ENCODE assay signal across 14 mouse cellular contexts in the genomic region with DNA sequence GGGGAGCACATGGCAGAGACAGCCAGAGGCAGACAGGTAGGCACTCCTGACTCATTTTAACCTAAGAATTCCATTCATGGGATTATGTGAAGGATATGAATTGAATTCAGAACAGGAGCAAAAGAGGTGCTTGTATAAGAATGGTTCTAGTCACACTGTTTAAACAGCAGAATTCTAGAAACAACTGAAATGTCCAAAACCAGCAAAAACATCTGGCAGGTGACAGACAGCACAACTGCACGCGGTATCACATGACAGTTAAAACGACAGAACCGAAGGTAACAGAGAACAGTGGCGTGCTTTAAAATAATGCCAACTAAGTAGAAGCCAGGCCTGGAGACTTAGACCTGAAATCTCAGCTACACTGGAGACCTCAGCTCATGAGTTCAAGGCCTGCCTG.
"Had no signal": no experiment of that assay in that cellular context is flagged by ENCODE, and none has a peak within 500 bp of the region (broad histone marks: within the 10 kb centered on the region; RNA-seq: fewer than 3 reads in every experiment).

No protein-coding gene starts in this region.

- H3K9ac ChIP-seq: lung, embryonic 14.5 days; midbrain, embryonic 12.5 days; midbrain, embryonic 15.5 days; neural tube, embryonic 12.5 days; stomach, embryonic 15.5 days had no signal

- H3K36me3 ChIP-seq: midbrain, embryonic 10.5 days; midbrain, embryonic 12.5 days; midbrain, embryonic 15.5 days; neural tube, embryonic 12.5 days; stomach, embryonic 15.5 days had no signal

- H3K27ac ChIP-seq: midbrain, embryonic 10.5 days; midbrain, embryonic 12.5 days; midbrain, embryonic 15.5 days; neural tube, embryonic 12.5 days; stomach, embryonic 15.5 days had no signal

- H3K27me3 ChIP-seq: midbrain, embryonic 12.5 days; midbrain, embryonic 15.5 days; neural tube, embryonic 12.5 days; stomach, embryonic 15.5 days had no signal

- DNase-seq: lung, adult 18-20 months; lung, embryonic 14.5 days; lung, postnatal 10 days; lung, postnatal 4 days; right cerebral cortex, postnatal 14 days; thymus, adult 2 months; thymus, postnatal 25 days; thymus, postnatal 4 days had no signal

- H3K4me3 ChIP-seq: midbrain, embryonic 10.5 days; midbrain, embryonic 12.5 days; midbrain, embryonic 15.5 days; myocyte; neural tube, embryonic 12.5 days; stomach, embryonic 15.5 days had no signal

- H3K4me2 ChIP-seq: lung, embryonic 14.5 days; midbrain, embryonic 12.5 days; midbrain, embryonic 15.5 days; neural tube, embryonic 12.5 days; stomach, embryonic 15.5 days had no signal

- H3K9me3 ChIP-seq: midbrain, embryonic 10.5 days; midbrain, embryonic 12.5 days; midbrain, embryonic 15.5 days; neural tube, embryonic 12.5 days; stomach, embryonic 15.5 days had no signal

- ATAC-seq: midbrain, embryonic 15.5 days had no signal
